Mouse (Mus musculus) G1E (cell line): ENCODE results near the gene Gm13278.
"Not testable (repeated sequence)": the region's sequence is repeated elsewhere in the genome, so short reads cannot be mapped to it uniquely, and the experiment has no call there.

Source experiments
- CTCF ChIP-seq: IDR thresholded peaks from 2 replicates; pipeline ENCODE4 v1.5.1; 2012; ENCODE audit warnings: low read depth, low read length, inconsistent platforms, mixed read lengths
- GATA1 ChIP-seq: IDR thresholded peaks from 2 replicates; pipeline ENCODE4 v1.6.1; 2012; ENCODE audit warnings: borderline replicate concordance, low read length, inconsistent platforms, mixed read lengths
- GATA2 ChIP-seq: IDR thresholded peaks from 2 replicates; pipeline ENCODE4 v1.6.1; 2012; ENCODE audit warnings: low read depth, low read length, inconsistent platforms, borderline replicate concordance
- POLR2AphosphoS5 ChIP-seq: IDR thresholded peaks from 2 replicates; pipeline ENCODE4 v1.6.1; 2012; ENCODE audit warnings: low read depth, low read length, inconsistent platforms; ENCODE audit not compliant: insufficient replicate concordance

DNA sequence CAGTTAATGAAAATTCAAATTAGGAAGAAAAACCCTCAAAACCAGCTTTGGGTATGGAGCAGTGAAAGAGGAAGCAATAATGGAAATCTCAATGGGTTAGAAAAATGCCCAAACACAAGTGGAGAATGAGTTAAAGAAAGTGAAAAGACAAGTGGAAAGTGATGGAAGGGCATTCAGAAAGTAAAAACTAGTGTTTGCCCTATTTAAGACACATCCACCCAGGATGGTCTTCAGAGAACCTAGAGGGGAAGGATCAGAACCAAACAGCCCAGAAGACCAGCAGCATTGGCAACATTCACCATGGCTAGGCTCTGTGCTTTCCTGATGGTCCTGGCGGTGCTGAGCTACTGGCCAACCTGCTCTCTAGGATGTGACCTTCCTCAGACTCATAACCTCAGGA lies 43.9 kb downstream of the Gm13278 start, which contains the start of gene Ifna5:
- TF ChIP-seq CTCF, GATA1, POLR2AphosphoS5, GATA2: not testable (repeated sequence)
